Mouse (Mus musculus) hindbrain, embryonic 12.5 days (tissue): ENCODE data around the gene Nipbl. TPM values are rescaled to one million over a fixed set of nuclear protein-coding genes. Genes with fewer than 3 reads are reported as not detected.
"Not testable (repeated sequence)": the region's sequence is repeated elsewhere in the genome, so short reads cannot be mapped to it uniquely, and the experiment has no call there.

Experiments
- ATAC-seq: fragments of 200-750 bp; cut with Nextera tagmentation; 2 replicates; pipeline ENCODE4 v1.8.0; 2017; ENCODE audit warnings: moderate TSS enrichment; ENCODE audit not compliant: low FRiP score
- H3K27ac ChIP-seq: fragments of 300-500 bp; sonication (generic); 2 replicates; pipeline ENCODE4 v1.5.1; 2016; ENCODE audit warnings: mild to moderate bottlenecking
- H3K27me3 ChIP-seq: fragments of 300-500 bp; sonication (generic); 2 replicates; pipeline ENCODE4 v1.6.1; 2016; ENCODE audit warnings: mild to moderate bottlenecking
- H3K36me3 ChIP-seq: fragments of 300-500 bp; sonication (generic); 2 replicates; pipeline ENCODE4 v1.6.1; 2016; ENCODE audit warnings: mild to moderate bottlenecking
- H3K4me1 ChIP-seq: fragments of 300-500 bp; sonication (generic); 2 replicates; pipeline ENCODE4 v1.6.1; 2016
- H3K4me2 ChIP-seq: fragments of 300-500 bp; sonication (generic); replicated peaks from 2 replicates; pipeline ENCODE4 v1.6.1; 2016; ENCODE audit warnings: mild to moderate bottlenecking
- H3K4me3 ChIP-seq: fragments of 300-500 bp; sonication (generic); 2 replicates; pipeline ENCODE4 v1.5.1; 2016; ENCODE audit warnings: mild to moderate bottlenecking
- H3K9ac ChIP-seq: fragments of 300-500 bp; sonication (generic); 2 replicates; pipeline ENCODE4 v1.6.1; 2016; ENCODE audit warnings: mild to moderate bottlenecking, moderate library complexity
- H3K9me3 ChIP-seq: fragments of 300-500 bp; sonication (generic); replicated peaks from 2 replicates; pipeline ENCODE4 v1.6.1; 2016; ENCODE audit warnings: mild to moderate bottlenecking
- WGBS: fragments of 180-500 bp; shearing (Covaris S2); methylation state at CpG from one replicate; pipeline ENCODE4 v1.1.7; 2016; 5-methylcytosine and 5-hydroxymethylcytosine counted together
- polyA plus RNA-seq: library from polyadenylated mRNA; unstranded; fragments of >200 nt; fragmentation: Nextera tagmentation; extraction: Ambion mirVana; gene quantifications from 2 replicates; pipeline ENCODE4 v1.2.1, GENCODE M21; 2016

Gene Nipbl
- polyA plus RNA-seq, 1 experiment from 2014 or later = 23.2 TPM

- H3K9ac ChIP-seq, H3K4me1 ChIP-seq: not testable (repeated sequence)
- 92% methylated on average over 4 of the region's 4 CpGs for WGBS
Measured at GRCm38 (mm10) chr15:8277916-8278315, 166.3 kb downstream of the Nipbl start.

GRCm38 (mm10) chr15:8271952-8272351 is 172.3 kb downstream of the Nipbl start:
- ATAC-seq = no peak
- H3K4me1 ChIP-seq = no peaks in the 10 kb centered on the region
- 0 out of 2 replicates have a peak, but pooled peaks cover 4% of the 10 kb centered on the region for H3K9me3 ChIP-seq
- no peak overlapping the region for H3K4me2 ChIP-seq
- 92% methylated on average over 8 of the region's 8 CpGs for WGBS
- H3K4me3 ChIP-seq = no peak overlapping the region
- H3K36me3 ChIP-seq = peaks cover 73% of the 10 kb centered on the region
- H3K9ac ChIP-seq = no peak overlapping the region
- H3K27ac ChIP-seq = no peak overlapping the region
- H3K27me3 ChIP-seq = no peaks in the 10 kb centered on the region

More at GRCm38 (mm10) chr15:8277916-8278315, 166.3 kb downstream of the Nipbl start:
- not testable (repeated sequence) for H3K4me3 ChIP-seq, H3K4me2 ChIP-seq, H3K27ac ChIP-seq, H3K27me3 ChIP-seq, H3K9me3 ChIP-seq, ATAC-seq
- H3K36me3 ChIP-seq = peaks cover 17% of the 10 kb centered on the region

GRCm38 (mm10) chr15:8268231-8268630 is 176.0 kb downstream of the Nipbl start:
- 89% methylated on average over 8 of the region's 8 CpGs for WGBS
- Histone ChIP-seq H3K27me3 (no peaks in the 10 kb centered on the region), H3K36me3 (peaks cover 88% of the 10 kb centered on the region), H3K27ac (no peak overlapping the region), H3K9me3 (no peaks in the 10 kb centered on the region), H3K4me2 (no peak overlapping the region), H3K4me1 (no peaks in the 10 kb centered on the region), H3K4me3 (no peak overlapping the region), H3K9ac (no peak overlapping the region)
- ATAC-seq = no peak

- no peak overlapping the region for H3K27ac ChIP-seq
- H3K9me3 ChIP-seq = no peaks in the 10 kb centered on the region
- no peak overlapping the region for H3K4me3 ChIP-seq
- no peaks in the 10 kb centered on the region for H3K27me3 ChIP-seq
- 94% methylated on average over 3 of the region's 3 CpGs for WGBS
- no peak for ATAC-seq
- H3K4me1 ChIP-seq = no peaks in the 10 kb centered on the region
- no peak overlapping the region for H3K4me2 ChIP-seq
- H3K36me3 ChIP-seq = peaks cover 90% of the 10 kb centered on the region
- no peak overlapping the region for H3K9ac ChIP-seq
Measured at GRCm38 (mm10) chr15:8267211-8267610, 177.1 kb downstream of the Nipbl start.

- Histone ChIP-seq H3K4me3 (no peak overlapping the region), H3K27ac (no peak overlapping the region), H3K4me1 (no peaks in the 10 kb centered on the region), H3K9me3 (no peaks in the 10 kb centered on the region), H3K36me3 (peaks cover 84% of the 10 kb centered on the region), H3K27me3 (no peaks in the 10 kb centered on the region), H3K4me2 (no peak overlapping the region), H3K9ac (no peak overlapping the region)
- 87% methylated on average over 3 of the region's 3 CpGs for WGBS
- no peak for ATAC-seq
Measured at GRCm38 (mm10) chr15:8265946-8266345, 178.3 kb downstream of the Nipbl start.

Other genes with a start within 250 kb of the Nipbl start
- not detected in 2 replicates for gene Gm2310, start 75.5 kb upstream of the Nipbl start, polyA plus RNA-seq